Mouse (Mus musculus) CH12.LX (cell line): ENCODE results near the gene Trdmt1.

Source experiments
- CHD2 ChIP-seq: IDR thresholded peaks from 2 replicates; pipeline ENCODE4 v1.6.1; 2011; ENCODE audit warnings: low read length, improper control_type of control experiment
- USF1 ChIP-seq: IDR thresholded peaks from 2 replicates; pipeline ENCODE4 v1.6.1; 2014; ENCODE audit warnings: low read depth, mild to moderate bottlenecking, inconsistent platforms, low read length, improper control_type of control experiment
- ZKSCAN1 ChIP-seq: IDR thresholded peaks from 2 replicates; pipeline ENCODE4 v1.6.1; 2012; ENCODE audit warnings: low read depth, inconsistent platforms, low read length, improper control_type of control experiment, borderline replicate concordance
- ZMIZ1 ChIP-seq: IDR thresholded peaks from 2 replicates; pipeline ENCODE4 v1.6.1; 2012; ENCODE audit warnings: low read depth, mild to moderate bottlenecking, inconsistent platforms, low read length, improper control_type of control experiment

DNA sequence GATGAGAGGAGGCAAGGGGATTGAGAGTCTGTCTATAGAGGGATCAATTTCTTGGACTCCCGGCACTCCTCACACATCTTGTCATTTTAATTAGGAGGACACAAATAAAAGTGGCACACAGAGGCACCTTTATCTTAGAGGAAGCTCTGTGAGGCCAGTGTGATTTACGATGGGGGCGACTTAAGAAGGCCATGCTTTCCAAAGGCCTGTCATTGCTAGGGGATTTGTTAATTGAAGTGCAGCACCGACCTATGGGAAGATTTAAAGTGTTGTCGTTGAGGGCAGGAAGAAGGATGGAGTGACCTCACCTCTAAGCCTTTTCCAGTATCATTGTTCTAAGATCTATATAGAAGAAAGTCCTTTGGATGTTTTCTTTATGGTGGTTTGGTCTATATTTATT is 42.9 kb downstream of the Trdmt1 start:
- TF ChIP-seq CHD2 = no peak
- TF ChIP-seq ZMIZ1 = no peak
- no peak for TF ChIP-seq ZKSCAN1
- TF ChIP-seq USF1 = no peak
